Mouse (Mus musculus) lung, postnatal 0 days (tissue): ENCODE data around the gene Slain2. TPM values are rescaled to one million over a fixed set of nuclear protein-coding genes. Genes with fewer than 3 reads are reported as not detected.
A peak's percentile ranks its signal among the peaks of the same experiment; 100 is the strongest.

Source experiments
- ATAC-seq: fragments of 200-750 bp; cut with Nextera tagmentation; 2 replicates; pipeline ENCODE4 v1.8.0; 2017; ENCODE audit warnings: moderate library complexity
- DNase-seq: peaks from one replicate; pipeline ENCODE4 v3.0.0-alpha.2; 2016; ENCODE audit warnings: low spot score
- H3K27ac ChIP-seq: fragments of 300-500 bp; sonication (generic); 2 replicates; pipeline ENCODE4 v1.5.1; 2014; ENCODE audit warnings: antibody characterized with exemption, mild to moderate bottlenecking, low read length, mixed read lengths
- H3K27me3 ChIP-seq: fragments of 300-500 bp; sonication (generic); replicated peaks from 2 replicates; pipeline ENCODE4 v1.6.1; 2014; ENCODE audit warnings: low read length, mixed read lengths; ENCODE audit not compliant: insufficient read depth
- H3K36me3 ChIP-seq: fragments of 300-500 bp; sonication (generic); 2 replicates; pipeline ENCODE4 v1.6.1; 2014; ENCODE audit warnings: low read length, mixed read lengths; ENCODE audit not compliant: insufficient read depth
- H3K4me1 ChIP-seq: fragments of 300-500 bp; sonication (generic); 2 replicates; pipeline ENCODE4 v1.6.1; 2014; ENCODE audit warnings: antibody characterized with exemption, low read depth, low read length, mixed read lengths; ENCODE audit not compliant: insufficient read depth
- H3K4me2 ChIP-seq: fragments of 300-500 bp; sonication (generic); replicated peaks from 2 replicates; pipeline ENCODE4 v1.6.1; 2014; ENCODE audit warnings: low read depth, mild to moderate bottlenecking, low read length, moderate library complexity, mixed read lengths
- H3K4me3 ChIP-seq: fragments of 300-500 bp; sonication (generic); 2 replicates; pipeline ENCODE4 v1.5.1; 2014; ENCODE audit warnings: low read depth, low read length
- H3K9ac ChIP-seq: fragments of 300-500 bp; sonication (generic); replicated peaks from 2 replicates; pipeline ENCODE4 v1.6.1; 2014; ENCODE audit warnings: low read depth, mild to moderate bottlenecking
- H3K9me3 ChIP-seq: fragments of 300-500 bp; sonication (generic); 2 replicates; pipeline ENCODE4 v1.6.1; 2016; ENCODE audit warnings: low read length, mixed read lengths
- CTCF ChIP-seq: IDR thresholded peaks from 2 replicates; pipeline ENCODE4 v1.5.1; 2016; ENCODE audit warnings: antibody characterized with exemption, mild to moderate bottlenecking
- EP300 ChIP-seq: IDR thresholded peaks from 2 replicates; pipeline ENCODE4 v1.6.1; 2016; ENCODE audit warnings: antibody characterized with exemption, mild to moderate bottlenecking, control low read depth
- WGBS: fragments of 180-500 bp; shearing (Covaris S2); extraction: QIAGEN DNeasy Blood & Tissue Kit; methylation state at CpG from one replicate; pipeline ENCODE4 v1.1.7; 2014; 5-methylcytosine and 5-hydroxymethylcytosine counted together
- polyA plus RNA-seq: library from polyadenylated mRNA; unstranded; fragments of >200 nt; fragmentation: Nextera tagmentation; extraction: Ambion mirVana; gene quantifications from 2 replicates; pipeline ENCODE4 v1.2.1, GENCODE M21; 2015

The Slain2 gene
- polyA plus RNA-seq, 1 experiment from 2014 or later = 13.4 TPM

DNA sequence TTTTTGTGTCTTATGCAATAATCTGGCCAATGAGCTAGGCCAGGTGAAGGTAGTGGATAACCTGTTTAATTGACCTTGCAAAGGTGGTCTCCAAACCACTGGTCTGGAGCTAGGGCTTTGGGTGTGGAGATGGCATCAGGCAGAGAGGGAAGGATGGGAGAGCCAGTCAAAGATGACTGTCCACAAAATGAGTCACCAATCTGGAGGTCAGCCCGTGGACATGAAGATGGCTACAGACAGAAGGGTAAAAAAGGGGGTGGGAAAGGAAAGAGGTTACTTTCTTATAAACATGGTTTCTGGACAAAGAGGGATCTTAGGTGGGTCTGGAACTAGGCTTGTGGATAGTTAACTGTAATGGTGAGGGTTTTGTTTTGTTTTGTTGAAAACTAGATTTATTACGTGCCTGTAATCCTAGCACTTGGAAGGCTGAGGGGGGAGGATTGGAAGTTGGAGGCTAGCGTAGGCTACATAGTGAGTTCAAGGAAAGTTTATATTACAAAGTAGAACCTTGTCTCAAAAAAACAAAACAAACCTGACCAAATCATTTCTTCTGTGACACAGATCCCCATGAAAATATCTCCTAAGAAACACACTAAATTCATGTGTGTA is 40.0 kb downstream of the Slain2 start:
- H3K9me3 ChIP-seq = no peaks in the 10 kb centered on the region
- ATAC-seq (no peak), DNase-seq (no peak)
- no peaks in the 10 kb centered on the region for H3K27me3 ChIP-seq
- no peaks in the 10 kb centered on the region for H3K4me1 ChIP-seq
- no peak overlapping the region for H3K9ac ChIP-seq
- WGBS = 77% methylated on average over 3 of the region's 3 CpGs
- H3K4me3 ChIP-seq = no peak overlapping the region
- TF ChIP-seq EP300 = no peak
- no peak overlapping the region for H3K27ac ChIP-seq
- H3K4me2 ChIP-seq = no peak overlapping the region
- H3K36me3 ChIP-seq = peaks cover 3% of the 10 kb centered on the region

DNA sequence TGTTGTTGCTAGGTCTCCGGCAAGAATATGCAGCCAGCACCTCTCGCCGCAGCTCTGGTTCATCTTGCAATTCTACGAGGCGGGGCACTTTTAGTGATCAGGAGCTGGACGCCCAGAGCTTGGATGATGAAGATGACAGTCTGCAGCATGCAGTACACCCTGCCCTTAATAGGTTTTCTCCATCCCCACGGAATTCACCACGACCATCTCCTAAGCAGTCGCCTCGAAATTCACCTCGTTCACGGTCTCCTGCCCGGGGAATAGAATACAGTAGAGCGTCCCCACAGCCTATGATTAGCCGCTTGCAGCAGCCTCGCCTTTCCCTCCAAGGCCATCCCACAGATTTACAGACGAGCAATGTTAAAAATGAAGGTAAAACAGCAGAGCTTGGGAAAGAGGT is 43.2 kb downstream of the Slain2 start:
- 90% methylated on average over 17 of the region's 17 CpGs for WGBS
- no peak for ATAC-seq
- TF ChIP-seq EP300 = no peak
- TF ChIP-seq CTCF = no peak
- no peak for DNase-seq
- Histone ChIP-seq H3K27ac (no peak overlapping the region), H3K4me1 (no peaks in the 10 kb centered on the region), H3K9ac (no peak overlapping the region), H3K27me3 (no peaks in the 10 kb centered on the region), H3K36me3 (peaks cover 3% of the 10 kb centered on the region; the same call in 1 of the 2 replicates), H3K4me2 (no peak overlapping the region), H3K9me3 (no peaks in the 10 kb centered on the region), H3K4me3 (no peak overlapping the region)

DNA sequence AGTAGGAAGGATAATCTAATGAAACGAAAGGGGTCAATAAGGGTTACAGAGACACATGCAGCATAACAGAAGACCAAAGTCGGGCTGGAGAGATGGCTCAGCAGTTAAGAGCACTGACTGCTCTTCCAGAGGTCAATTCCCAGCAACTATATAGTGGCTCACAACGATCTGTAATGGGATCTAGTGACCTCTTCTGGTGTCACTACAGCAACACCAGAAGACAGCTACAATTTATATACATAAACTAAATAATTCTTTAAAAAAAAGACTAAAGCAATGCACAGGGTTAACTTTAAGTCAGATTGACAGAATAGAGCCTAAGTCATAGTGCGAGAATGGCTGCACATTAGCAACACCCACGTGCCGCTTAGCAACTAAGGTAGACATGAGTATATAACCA is 46.0 kb downstream of the Slain2 start:
- Histone ChIP-seq H3K36me3 (peaks cover 7% of the 10 kb centered on the region), H3K9me3 (no peaks in the 10 kb centered on the region), H3K27me3 (no peaks in the 10 kb centered on the region), H3K4me3 (no peak overlapping the region), H3K4me2 (no peak overlapping the region), H3K4me1 (no peaks in the 10 kb centered on the region), H3K9ac (no peak overlapping the region), H3K27ac (no peak overlapping the region)
- DNase-seq (no peak), ATAC-seq (no peak)
- WGBS = 60% methylated on average over 6 of the region's 6 CpGs
- TF ChIP-seq CTCF (peak; percentile 42), EP300 (no peak)

DNA sequence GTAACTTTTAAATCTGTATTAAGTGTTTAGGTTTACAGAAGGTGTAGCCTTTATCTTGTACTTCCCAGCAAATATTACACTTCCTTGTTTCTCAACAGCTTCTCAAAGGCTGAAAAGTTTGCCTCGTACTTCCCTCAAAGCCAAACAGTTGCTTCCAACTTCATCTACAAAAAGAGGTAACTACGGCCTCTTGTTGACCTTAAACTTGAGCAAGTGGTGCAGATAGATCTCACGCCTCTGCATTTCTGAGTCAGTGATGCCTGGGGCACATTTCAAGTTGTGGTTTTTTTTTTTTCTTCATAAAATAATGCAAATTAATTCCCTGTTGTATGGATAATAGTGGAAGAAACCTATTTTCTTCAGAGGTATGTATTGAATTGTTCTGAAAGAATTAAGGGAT is 51.6 kb downstream of the Slain2 start:
- peaks cover 4% of the 10 kb centered on the region; the same call in 1 of the 2 replicates for H3K36me3 ChIP-seq
- H3K4me1 ChIP-seq = no peaks in the 10 kb centered on the region
- WGBS = 50% methylated on average over 3 of the region's 3 CpGs
- H3K9me3 ChIP-seq = no peaks in the 10 kb centered on the region
- H3K9ac ChIP-seq = no peak overlapping the region
- no peak overlapping the region for H3K4me3 ChIP-seq
- TF ChIP-seq EP300 = no peak
- no peak overlapping the region for H3K4me2 ChIP-seq
- ATAC-seq (no peak), DNase-seq (no peak)
- H3K27me3 ChIP-seq = no peaks in the 10 kb centered on the region
- H3K27ac ChIP-seq = no peak overlapping the region

DNA sequence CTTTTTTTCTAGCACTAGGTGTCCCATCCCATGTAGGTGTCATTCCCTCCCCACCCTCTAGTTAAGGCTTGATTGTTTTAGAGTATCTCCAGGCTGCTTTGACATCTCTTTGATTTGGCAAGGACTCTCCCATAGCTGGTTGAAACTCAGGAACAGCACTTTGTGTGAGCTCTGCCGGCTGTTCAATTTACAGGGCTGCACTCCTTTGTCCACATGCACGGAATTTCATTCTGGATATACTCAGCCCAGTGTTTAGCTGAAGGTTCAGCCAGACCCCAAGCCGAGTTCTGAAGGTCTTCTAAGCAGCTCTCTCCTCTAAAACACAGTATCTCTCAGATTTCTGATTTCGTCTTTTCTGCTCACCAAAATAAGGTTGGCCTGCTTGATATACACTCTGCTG is 58.3 kb downstream of the Slain2 start:
- DNase-seq = no peak
- Histone ChIP-seq H3K9ac (no peak overlapping the region), H3K27ac (no peak overlapping the region), H3K36me3 (peaks cover 27% of the 10 kb centered on the region), H3K27me3 (no peaks in the 10 kb centered on the region), H3K4me3 (no peak overlapping the region), H3K9me3 (no peaks in the 10 kb centered on the region), H3K4me2 (no peak overlapping the region), H3K4me1 (no peaks in the 10 kb centered on the region)
- WGBS = 81% methylated on average over 4 of the region's 4 CpGs
- TF ChIP-seq CTCF (no peak), EP300 (no peak)
- ATAC-seq = no peak

DNA sequence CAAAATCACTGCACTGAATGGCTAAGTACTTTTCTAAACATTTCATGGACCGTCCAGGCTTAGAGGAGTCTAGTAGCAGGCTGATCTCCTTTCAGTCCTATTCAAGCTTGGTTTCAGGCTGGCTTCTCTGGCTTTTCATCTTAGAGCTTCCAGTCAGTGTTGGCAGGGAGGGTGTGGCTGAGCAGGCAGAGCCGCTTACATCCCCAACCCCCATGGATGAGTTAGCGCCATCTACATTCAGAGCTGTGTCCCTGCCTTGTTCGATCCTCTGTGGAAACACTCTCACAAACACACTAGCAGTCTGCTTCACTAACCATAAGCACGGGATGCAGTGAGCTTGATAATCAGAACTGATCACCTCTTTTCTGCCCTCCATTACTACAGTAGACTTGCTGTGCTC is 58.8 kb downstream of the Slain2 start:
- ATAC-seq = no peak
- no peak overlapping the region for H3K4me3 ChIP-seq
- no peaks in the 10 kb centered on the region for H3K9me3 ChIP-seq
- H3K27me3 ChIP-seq = no peaks in the 10 kb centered on the region
- H3K27ac ChIP-seq = no peak overlapping the region
- peaks cover 28% of the 10 kb centered on the region for H3K36me3 ChIP-seq
- no peak overlapping the region for H3K4me2 ChIP-seq
- 70% methylated on average over 5 of the region's 5 CpGs for WGBS
- no peaks in the 10 kb centered on the region for H3K4me1 ChIP-seq
- DNase-seq = peak; percentile 21
- TF ChIP-seq EP300 (no peak), CTCF (peak; percentile 38)
- no peak overlapping the region for H3K9ac ChIP-seq

DNA sequence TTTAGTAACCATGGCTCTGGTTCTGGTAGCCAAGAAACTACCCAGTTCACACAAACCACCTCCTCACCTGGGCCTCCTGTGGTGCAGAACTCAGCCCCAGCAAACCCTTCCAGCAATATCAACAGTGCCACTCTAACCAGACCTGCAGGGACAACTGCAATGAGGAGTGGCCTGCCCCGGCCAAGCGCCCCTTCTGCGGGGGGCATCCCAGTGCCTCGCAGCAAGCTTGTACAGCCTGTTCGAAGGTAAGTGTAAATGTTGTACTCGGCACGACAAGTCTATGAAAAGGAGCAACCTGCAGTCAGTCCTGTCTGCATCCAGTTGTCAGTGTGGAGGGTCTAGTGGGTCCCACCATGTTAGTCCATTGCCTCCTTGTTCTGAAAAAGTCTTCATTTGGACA is 60.5 kb downstream of the Slain2 start, which contains the start of gene Gm10135:
Gm10135 (minus strand) TSS at position 101 of the 400 bp plus-strand sequence.
- 90% methylated on average over 7 of the region's 7 CpGs for WGBS
- Histone ChIP-seq H3K4me3 (no peak within 1 kb of the TSS), H3K9ac (no peak within 1 kb of the TSS), H3K9me3 (no peaks in the 10 kb centered on the region), H3K27ac (no peak within 1 kb of the TSS), H3K27me3 (no peaks in the 10 kb centered on the region), H3K4me2 (no peak within 1 kb of the TSS), H3K4me1 (no peaks in the 10 kb centered on the region), H3K36me3 (peaks cover 33% of the 10 kb centered on the region)
- no peak for DNase-seq
- ATAC-seq = no peak
- TF ChIP-seq CTCF (no peak), EP300 (no peak)
